Mouse (Mus musculus) stomach, postnatal 0 days (tissue): ENCODE measurements around the gene Tmem253. TPM values are rescaled to one million over a fixed set of nuclear protein-coding genes. Genes with fewer than 3 reads are reported as not detected.
A peak's percentile ranks its signal among the peaks of the same experiment; 100 is the strongest.

ENCODE experiments used
- ATAC-seq: fragments of 200-750 bp; cut with Nextera tagmentation; 2 replicates; pipeline ENCODE4 v1.8.0; 2017; ENCODE audit not compliant: low FRiP score, low TSS enrichment
- DNase-seq: peaks from one replicate; pipeline ENCODE4 v3.0.0-alpha.2; 2016; ENCODE audit warnings: low spot score
- H3K27ac ChIP-seq: fragments of 300-500 bp; sonication (generic); replicated peaks from 2 replicates; pipeline ENCODE4 v1.5.1; 2014; ENCODE audit warnings: mild to moderate bottlenecking, control low read depth
- H3K27me3 ChIP-seq: fragments of 300-500 bp; sonication (generic); 2 replicates; pipeline ENCODE4 v1.6.1; 2014; ENCODE audit warnings: low read length; ENCODE audit not compliant: control insufficient read depth, insufficient read depth
- H3K36me3 ChIP-seq: fragments of 300-500 bp; sonication (generic); 2 replicates; pipeline ENCODE4 v1.6.1; 2014; ENCODE audit warnings: low read length, mixed read lengths; ENCODE audit not compliant: control insufficient read depth, insufficient read depth
- H3K4me1 ChIP-seq: fragments of 300-500 bp; sonication (generic); replicated peaks from 2 replicates; pipeline ENCODE4 v1.6.1; 2014; ENCODE audit warnings: antibody characterized with exemption; ENCODE audit not compliant: control insufficient read depth, insufficient read depth
- H3K4me2 ChIP-seq: fragments of 300-500 bp; sonication (generic); replicated peaks from 2 replicates; pipeline ENCODE4 v1.6.1; 2014; ENCODE audit warnings: low read depth, mild to moderate bottlenecking, control low read depth, moderate library complexity
- H3K4me3 ChIP-seq: fragments of 300-500 bp; sonication (generic); 2 replicates; pipeline ENCODE4 v1.5.1; 2014; ENCODE audit warnings: low read depth, low read length, control low read depth
- H3K9ac ChIP-seq: fragments of 300-500 bp; sonication (generic); 2 replicates; pipeline ENCODE4 v1.6.1; 2014; ENCODE audit warnings: mild to moderate bottlenecking, low read length, control low read depth, mixed read lengths
- H3K9me3 ChIP-seq: fragments of 300-500 bp; sonication (generic); 2 replicates; pipeline ENCODE4 v1.6.1; 2016; ENCODE audit warnings: low read length; ENCODE audit not compliant: control insufficient read depth
- CTCF ChIP-seq: IDR thresholded peaks from 2 replicates; pipeline ENCODE4 v1.5.1; 2016; ENCODE audit warnings: antibody characterized with exemption, low read depth, mild to moderate bottlenecking, moderate library complexity
- EP300 ChIP-seq: optimal IDR thresholded peaks from 2 replicates; pipeline ENCODE3; 2016; ENCODE audit warnings: antibody characterized with exemption
- WGBS: fragments of 180-500 bp; shearing (Covaris S2); extraction: QIAGEN DNeasy Blood & Tissue Kit; methylation state at CpG from one replicate; pipeline ENCODE4 v1.1.7; 2014; 5-methylcytosine and 5-hydroxymethylcytosine counted together
- polyA plus RNA-seq: library from polyadenylated mRNA; unstranded; fragments of >200 nt; fragmentation: Nextera tagmentation; extraction: Ambion mirVana; gene quantifications from 2 replicates; pipeline ENCODE4 v1.2.1, GENCODE M21; 2015

The Tmem253 gene
- polyA plus RNA-seq, 1 experiment from 2014 or later: 4.9 TPM

GRCm38 (mm10) chr14:52010446-52011111 lies 4.9 kb upstream of the Tmem253 start:
- peaks cover 3% of the 10 kb centered on the region; the same call in 1 of the 2 replicates for H3K4me1 ChIP-seq
- no peaks in the 10 kb centered on the region for H3K9me3 ChIP-seq
- 15% methylated on average over 9 of the region's 9 CpGs for WGBS
- no peak overlapping the region for H3K27ac ChIP-seq
- H3K36me3 ChIP-seq: peaks cover 9% of the 10 kb centered on the region; the same call in 1 of the 2 replicates
- H3K4me3 ChIP-seq: no peak overlapping the region
- ATAC-seq (no peak), DNase-seq (no peak)
- no peaks in the 10 kb centered on the region for H3K27me3 ChIP-seq
- peak overlapping the region; percentile 9 for H3K4me2 ChIP-seq
- TF ChIP-seq CTCF (no peak), EP300 (no peak)
- H3K9ac ChIP-seq: no peak overlapping the region

DNA sequence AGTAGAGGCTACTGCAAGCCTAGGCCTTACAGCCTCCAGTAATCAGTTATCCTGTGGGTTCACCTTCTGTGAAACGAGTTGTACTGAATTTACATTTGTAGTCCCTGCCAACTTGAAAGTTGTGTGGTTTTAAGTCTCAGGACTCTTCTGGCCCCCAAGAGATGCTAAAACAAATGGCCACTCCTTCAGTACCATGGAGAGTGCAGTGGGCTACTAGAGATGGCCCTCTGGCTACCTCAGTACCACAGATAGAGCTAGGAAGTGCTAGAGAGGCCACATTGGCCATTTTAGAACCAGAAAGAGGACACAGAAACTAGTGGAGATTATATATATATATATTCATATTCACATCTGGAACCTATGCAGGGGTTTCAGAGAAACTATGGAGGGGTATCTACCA lies 3.8 kb upstream of the Tmem253 start:
- 64% methylated on average over 1 of the region's 1 CpGs for WGBS
- H3K9me3 ChIP-seq: no peaks in the 10 kb centered on the region
- no peak for ATAC-seq
- H3K36me3 ChIP-seq: peaks cover 5% of the 10 kb centered on the region; the same call in 1 of the 2 replicates
- no peak overlapping the region for H3K4me3 ChIP-seq
- no peaks in the 10 kb centered on the region for H3K27me3 ChIP-seq
- peaks cover 10% of the 10 kb centered on the region; the same call in 1 of the 2 replicates for H3K4me1 ChIP-seq
- H3K4me2 ChIP-seq: no peak overlapping the region
- no peak overlapping the region for H3K27ac ChIP-seq
- DNase-seq: no peak
- TF ChIP-seq EP300 (no peak), CTCF (no peak)
- H3K9ac ChIP-seq: no peak overlapping the region

- WGBS: 59% methylated on average over 4 of the region's 4 CpGs
- Histone ChIP-seq H3K36me3 (peaks cover 2% of the 10 kb centered on the region; the same call in 1 of the 2 replicates), H3K27ac (no peak overlapping the region), H3K27me3 (no peaks in the 10 kb centered on the region), H3K9ac (no peak overlapping the region), H3K4me1 (peaks cover 10% of the 10 kb centered on the region; the same call in 1 of the 2 replicates), H3K4me2 (no peak overlapping the region), H3K4me3 (no peak overlapping the region), H3K9me3 (no peaks in the 10 kb centered on the region)
- ATAC-seq: no peak
- no peak for TF ChIP-seq CTCF
- TF ChIP-seq EP300: no peak
- no peak for DNase-seq
These were observed 3.4 kb upstream of the Tmem253 start for GRCm38 (mm10) chr14:52012085-52012484.

- TF ChIP-seq CTCF (no peak), EP300 (no peak)
- Histone ChIP-seq H3K27ac (no peak overlapping the region), H3K27me3 (no peaks in the 10 kb centered on the region), H3K4me1 (peaks cover 10% of the 10 kb centered on the region; the same call in 1 of the 2 replicates), H3K9me3 (no peaks in the 10 kb centered on the region), H3K36me3 (no peaks in the 10 kb centered on the region), H3K4me3 (no peak overlapping the region), H3K9ac (no peak overlapping the region), H3K4me2 (no peak overlapping the region)
- no peak for ATAC-seq
- 76% methylated on average over 5 of the region's 5 CpGs for WGBS
- no peak for DNase-seq
These were observed 2.9 kb upstream of the Tmem253 start for GRCm38 (mm10) chr14:52012553-52012952.

GRCm38 (mm10) chr14:52013021-52013610 lies 2.3 kb upstream of the Tmem253 start:
- Histone ChIP-seq H3K9me3 (no peaks in the 10 kb centered on the region), H3K27me3 (no peaks in the 10 kb centered on the region), H3K36me3 (no peaks in the 10 kb centered on the region), H3K27ac (peak overlapping the region; percentile 99; the same call in 1 of the 2 replicates), H3K4me3 (no peak overlapping the region; the same call in 1 of the 2 replicates), H3K4me1 (peaks cover 10% of the 10 kb centered on the region; the same call in 1 of the 2 replicates), H3K4me2 (no peak overlapping the region), H3K9ac (no peak overlapping the region)
- ATAC-seq (no peak), DNase-seq (no peak)
- WGBS: 53% methylated on average over 8 of the region's 8 CpGs
- TF ChIP-seq EP300: no peak
- no peak for TF ChIP-seq CTCF

- Histone ChIP-seq H3K36me3 (no peaks in the 10 kb centered on the region), H3K27me3 (no peaks in the 10 kb centered on the region), H3K9me3 (no peaks in the 10 kb centered on the region), H3K27ac (peak overlapping the region; percentile 99), H3K4me3 (peak overlapping the region; percentile 60), H3K4me2 (peak overlapping the region; percentile 71), H3K9ac (peak overlapping the region; percentile 87), H3K4me1 (peaks cover 11% of the 10 kb centered on the region; the same call in 1 of the 2 replicates)
- peak; percentile 27; the same call in 1 of the 2 replicates for ATAC-seq
- peak; percentile 63 for DNase-seq
- WGBS: 4% methylated on average over 19 of the region's 24 CpGs
- TF ChIP-seq CTCF (no peak), EP300 (no peak)
These were observed 1.7 kb upstream of the Tmem253 start for GRCm38 (mm10) chr14:52013771-52014219.
